Mouse (Mus musculus): Measurements from ENCODE around the gene Pik3ap1.
"Not testable (repeated sequence)": the region's sequence is repeated elsewhere in the genome, so short reads cannot be mapped to it uniquely, and the experiment has no call there.

The Pik3ap1 gene

DNA sequence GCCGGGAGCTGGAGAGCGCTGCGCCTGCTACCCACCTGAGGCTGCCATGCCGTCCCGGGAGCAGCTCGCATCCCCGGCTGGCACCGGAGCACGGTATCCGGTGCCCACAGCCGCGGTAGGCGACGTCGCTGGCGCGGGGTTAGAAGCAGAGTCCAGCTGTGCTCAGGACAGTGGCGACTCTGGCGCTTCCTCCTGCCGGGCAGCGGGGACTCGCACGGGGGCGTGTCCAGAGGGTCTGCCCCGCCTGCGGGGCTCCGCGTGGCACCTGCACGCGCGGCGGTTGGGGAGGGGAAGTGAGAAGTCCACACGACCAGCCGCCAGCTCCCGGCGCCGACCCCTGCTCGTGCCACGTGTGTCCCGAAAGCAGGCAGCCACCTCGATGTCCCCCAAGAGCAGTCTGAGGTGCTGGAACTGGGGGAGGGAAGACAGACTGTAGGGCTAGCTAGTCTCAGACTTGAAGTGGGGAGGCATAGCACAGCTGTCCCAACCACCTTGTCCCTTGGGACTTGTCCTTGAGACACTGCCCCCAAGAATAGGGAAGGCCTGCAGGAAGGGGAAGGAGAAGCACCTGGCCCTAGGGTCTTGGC is at the start of gene Pik3ap1:
TSS of gene Pik3ap1 (minus strand) at position 181 of the 587 bp plus-strand sequence.
- in situ Hi-C loops (cut with MboI; ENCODE audit: unreplicated experiment in 2 of 2): loop anchor here in 1 of 2 experiments (5.0 to 10.0 kb wide), 3 partner anchors 53 to 97 kb away; partner anchors contain the start of gene Lcor

- in situ Hi-C loops (cut with MboI; ENCODE audit: unreplicated experiment in 2 of 2): not testable (repeated sequence)
Observed at GRCm38 (mm10) chr19:41431512-41432164, 46.7 kb upstream of the Pik3ap1 start.

GRCm38 (mm10) chr19:41425927-41426772 is 41.2 kb upstream of the Pik3ap1 start:
- in situ Hi-C loops (cut with MboI; ENCODE audit: unreplicated experiment in 2 of 2): not testable (repeated sequence)

GRCm38 (mm10) chr19:41421264-41421663 is 36.4 kb upstream of the Pik3ap1 start:
- in situ Hi-C loops (cut with MboI; ENCODE audit: unreplicated experiment in 2 of 2): no loop called here

DNA sequence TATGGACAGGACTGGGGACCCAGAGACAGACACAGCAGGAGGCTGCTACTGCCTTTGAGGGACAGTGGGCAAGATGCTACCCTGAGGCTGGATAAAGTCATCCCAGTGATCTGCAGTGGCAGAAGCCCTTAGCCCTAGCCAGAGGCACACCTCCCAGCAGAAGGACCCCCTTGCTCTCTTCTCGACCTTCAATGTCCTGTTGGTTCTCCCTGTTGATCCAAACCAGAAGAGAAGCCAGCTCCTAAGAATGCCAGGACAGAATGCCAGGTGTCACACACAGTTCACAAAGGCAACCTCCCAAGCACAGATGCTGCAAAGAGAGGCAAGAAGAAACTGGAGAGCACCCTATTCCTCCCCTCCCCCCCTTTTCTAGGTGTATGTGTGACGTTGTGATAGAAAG is 33.9 kb upstream of the Pik3ap1 start:
- in situ Hi-C loops (cut with MboI; ENCODE audit: unreplicated experiment in 2 of 2): no loop called here

DNA sequence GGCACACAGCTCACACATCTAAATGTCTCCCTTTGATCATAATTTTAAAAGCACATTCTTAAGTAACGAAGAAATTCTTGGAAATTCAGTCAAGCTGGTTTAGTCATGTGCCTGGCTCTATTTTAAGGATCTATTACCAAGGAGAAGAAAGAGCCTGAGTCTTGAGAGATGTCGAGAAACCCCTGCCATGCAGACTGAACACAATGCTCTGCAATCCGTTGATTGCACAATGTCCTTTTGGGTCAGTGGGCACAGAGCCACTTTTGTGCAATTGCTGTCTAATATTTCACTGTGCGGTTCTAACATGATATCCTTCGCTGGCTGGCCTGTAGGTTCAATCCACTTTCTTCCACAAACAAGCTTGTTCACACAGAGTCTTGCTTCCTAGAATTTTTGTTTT is 33.1 kb upstream of the Pik3ap1 start:
- in situ Hi-C loops (cut with MboI; ENCODE audit: unreplicated experiment in 2 of 2): no loop called here

- in situ Hi-C loops (cut with MboI; ENCODE audit: unreplicated experiment in 2 of 2): no loop called here
Observed at GRCm38 (mm10) chr19:41416201-41416600, 31.3 kb upstream of the Pik3ap1 start.

- in situ Hi-C loops (cut with MboI; ENCODE audit: unreplicated experiment in 2 of 2): no loop called here
Observed at GRCm38 (mm10) chr19:41402603-41403002, 17.7 kb upstream of the Pik3ap1 start.

GRCm38 (mm10) chr19:41390856-41391255 is 6.0 kb upstream of the Pik3ap1 start:
- in situ Hi-C loops (cut with MboI; ENCODE audit: unreplicated experiment in 2 of 2): no loop called here

GRCm38 (mm10) chr19:41389351-41389750 is 4.4 kb upstream of the Pik3ap1 start:
- in situ Hi-C loops (cut with MboI; ENCODE audit: unreplicated experiment in 2 of 2): loop anchor here in 1 of 2 experiments (10.0 kb wide), 1 partner anchor 55 kb away; no protein-coding TSS in a partner anchor

DNA sequence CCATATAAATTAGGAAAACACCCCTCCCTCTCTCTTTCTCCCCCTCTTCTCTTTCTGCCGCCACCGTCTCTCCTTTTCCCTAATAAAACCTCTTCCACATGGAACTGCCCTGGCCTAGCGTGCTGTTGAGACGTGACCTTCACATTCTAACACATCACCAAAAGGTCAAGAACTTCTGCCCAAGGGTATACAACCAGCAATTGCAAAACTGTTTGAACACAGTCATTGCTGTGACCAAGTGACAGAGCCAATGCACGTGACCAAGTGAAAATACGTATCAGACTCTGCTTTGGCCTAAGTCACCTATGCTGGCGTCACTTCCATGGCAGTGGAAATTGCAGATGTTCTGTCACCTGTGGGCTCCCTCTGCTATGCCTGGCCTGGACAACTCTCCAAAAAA is 3.3 kb upstream of the Pik3ap1 start:
- in situ Hi-C loops (cut with MboI; ENCODE audit: unreplicated experiment in 2 of 2): loop anchor here in 1 of 2 experiments (10.0 kb wide), 1 partner anchor 57 kb away; no protein-coding TSS in a partner anchor

- in situ Hi-C loops (cut with MboI; ENCODE audit: unreplicated experiment in 2 of 2): loop anchor here in 1 of 2 experiments (10.0 kb wide), 1 partner anchor 58 kb away; no protein-coding TSS in a partner anchor
Observed at GRCm38 (mm10) chr19:41387262-41387661, 2.4 kb upstream of the Pik3ap1 start.

DNA sequence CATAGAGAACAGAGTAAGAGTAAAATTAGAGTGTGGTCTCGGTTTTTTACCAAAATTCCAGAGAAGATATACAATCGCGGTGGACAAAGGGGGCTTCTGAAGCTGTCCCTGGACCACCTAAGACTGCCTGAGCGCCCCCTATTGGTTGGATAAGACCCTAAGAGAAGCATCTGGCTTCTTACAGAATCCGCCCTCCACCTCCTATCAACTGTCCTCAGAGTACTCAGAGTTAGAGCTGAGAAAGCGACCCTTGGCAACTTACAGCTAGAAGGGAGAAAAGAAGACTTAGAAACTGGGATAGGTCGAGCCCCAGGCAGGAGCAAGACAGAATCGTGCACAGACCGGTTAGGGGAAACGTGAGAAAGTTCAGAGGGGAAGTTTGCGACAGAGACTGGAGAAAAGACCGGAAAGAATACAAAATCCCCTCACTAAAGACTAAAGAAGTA is 473 bp downstream of the Pik3ap1 start:
- in situ Hi-C loops (cut with MboI; ENCODE audit: unreplicated experiment in 2 of 2): loop anchor here in 1 of 2 experiments (5.0 to 10.0 kb wide), 3 partner anchors 52 to 98 kb away; partner anchors contain the start of gene Lcor

DNA sequence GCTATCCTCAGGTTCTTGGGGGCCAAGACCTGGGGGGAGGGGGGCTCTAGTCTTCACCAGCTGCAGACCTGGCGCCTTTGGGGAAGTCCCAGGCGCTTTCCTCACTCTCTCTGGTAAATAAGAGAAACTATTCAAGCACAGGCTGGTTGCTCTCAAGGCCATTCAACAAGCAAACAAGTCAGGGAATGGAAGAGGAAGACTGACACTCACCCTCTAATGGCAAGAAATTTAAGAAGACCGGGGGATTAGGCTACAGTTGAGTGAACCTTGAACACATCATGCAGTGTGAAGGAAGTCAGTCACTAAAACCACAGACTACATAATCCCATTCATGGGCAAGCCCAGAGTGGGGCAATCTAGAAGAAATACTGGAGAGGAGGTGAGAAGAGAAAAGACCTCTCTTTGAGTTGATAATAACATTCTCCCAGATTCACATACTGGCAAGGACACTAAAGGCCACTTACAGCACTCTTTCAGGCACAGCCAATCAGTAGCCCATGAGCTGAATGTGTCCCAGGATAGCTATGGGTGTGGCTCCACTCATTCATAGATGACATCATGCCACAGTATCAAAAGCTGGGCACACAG is 2.4 kb downstream of the Pik3ap1 start:
- in situ Hi-C loops (cut with MboI; ENCODE audit: unreplicated experiment in 2 of 2): loop anchor here in 1 of 2 experiments (5.0 to 10.0 kb wide), 3 partner anchors 50 to 100 kb away; partner anchors contain the start of gene Lcor

DNA sequence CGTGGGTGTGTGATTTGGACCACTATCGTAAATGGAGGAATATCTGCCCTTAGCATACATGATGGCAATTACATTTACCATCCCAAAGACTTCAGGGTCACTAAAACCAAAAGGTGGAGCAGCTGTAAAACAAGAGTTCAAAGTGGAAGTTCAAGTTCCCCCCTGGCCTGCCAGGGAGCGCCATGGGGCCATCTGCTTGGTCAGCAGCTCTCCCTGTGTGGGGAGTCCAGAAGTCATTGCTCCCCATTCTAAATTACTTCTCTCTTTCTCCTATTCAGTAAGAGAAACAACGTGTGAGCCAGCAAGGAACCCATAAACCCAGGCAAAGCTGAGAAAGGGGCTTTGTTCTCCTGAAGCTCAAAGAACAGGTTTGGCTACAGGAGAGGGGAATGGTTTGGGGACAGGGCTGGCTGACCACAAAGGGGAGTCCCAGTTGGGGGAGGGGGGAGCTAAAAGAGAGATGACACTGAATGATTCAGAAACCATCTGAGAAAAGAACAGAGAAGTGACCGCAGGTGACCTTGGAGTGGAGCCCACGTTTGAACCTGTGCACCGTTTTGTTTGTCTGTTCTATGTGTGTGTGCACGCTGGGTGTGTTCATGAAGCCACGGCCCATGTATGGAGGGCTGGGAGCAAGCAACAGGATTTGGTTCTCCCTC is 3.2 kb downstream of the Pik3ap1 start:
- in situ Hi-C loops (cut with MboI; ENCODE audit: unreplicated experiment in 2 of 2): loop anchor here in 1 of 2 experiments (5.0 to 10.0 kb wide), 3 partner anchors 49 to 101 kb away; partner anchors contain the start of gene Lcor

- in situ Hi-C loops (cut with MboI; ENCODE audit: unreplicated experiment in 2 of 2): no loop called here
Observed at GRCm38 (mm10) chr19:41379195-41379594, 5.7 kb downstream of the Pik3ap1 start.

DNA sequence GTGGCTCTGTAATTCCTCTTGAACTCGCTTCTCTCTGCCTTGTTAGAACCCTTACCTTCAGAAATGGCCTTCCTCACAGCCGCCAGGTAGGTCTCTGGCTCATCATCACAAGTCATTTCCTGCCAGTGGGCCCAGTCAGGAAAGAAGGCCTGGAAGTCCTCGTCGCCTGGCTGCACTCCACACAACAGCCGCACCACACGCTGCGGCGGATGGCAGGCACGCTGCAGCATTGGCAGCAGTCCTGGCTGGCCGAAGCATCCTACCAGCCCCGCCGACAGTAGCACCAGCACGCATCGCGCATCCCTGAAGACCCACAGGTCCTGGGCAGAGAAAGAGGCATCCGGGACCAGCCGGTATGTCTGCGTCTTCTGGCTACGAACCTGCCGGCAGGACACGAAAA is 9.1 kb downstream of the Pik3ap1 start:
- in situ Hi-C loops (cut with MboI; ENCODE audit: unreplicated experiment in 2 of 2): no loop called here

- in situ Hi-C loops (cut with MboI; ENCODE audit: unreplicated experiment in 2 of 2): no loop called here
Observed at GRCm38 (mm10) chr19:41375096-41375495, 9.8 kb downstream of the Pik3ap1 start.

DNA sequence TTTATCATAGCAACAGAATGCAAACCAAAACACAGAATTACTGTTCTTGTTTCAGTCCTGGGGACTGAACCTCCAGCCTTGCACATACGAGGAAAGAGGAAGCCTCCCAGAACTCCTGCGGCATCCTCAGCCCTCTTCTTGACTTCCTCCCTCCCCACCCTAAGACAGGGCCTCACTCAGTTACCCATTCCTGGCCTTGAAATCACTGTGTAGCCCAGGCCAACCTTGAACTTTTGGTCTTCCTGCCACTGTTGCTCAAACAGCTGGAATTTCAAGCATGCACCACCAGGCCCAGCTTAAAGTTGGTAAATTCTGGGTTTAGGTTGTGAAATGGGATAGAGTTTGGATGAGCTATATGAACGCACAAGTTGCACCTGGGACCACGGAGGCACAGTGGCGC is 10.2 kb downstream of the Pik3ap1 start:
- in situ Hi-C loops (cut with MboI; ENCODE audit: unreplicated experiment in 2 of 2): loop anchor here in 1 of 2 experiments (5.0 kb wide), 1 partner anchor 42 kb away; no protein-coding TSS in a partner anchor

DNA sequence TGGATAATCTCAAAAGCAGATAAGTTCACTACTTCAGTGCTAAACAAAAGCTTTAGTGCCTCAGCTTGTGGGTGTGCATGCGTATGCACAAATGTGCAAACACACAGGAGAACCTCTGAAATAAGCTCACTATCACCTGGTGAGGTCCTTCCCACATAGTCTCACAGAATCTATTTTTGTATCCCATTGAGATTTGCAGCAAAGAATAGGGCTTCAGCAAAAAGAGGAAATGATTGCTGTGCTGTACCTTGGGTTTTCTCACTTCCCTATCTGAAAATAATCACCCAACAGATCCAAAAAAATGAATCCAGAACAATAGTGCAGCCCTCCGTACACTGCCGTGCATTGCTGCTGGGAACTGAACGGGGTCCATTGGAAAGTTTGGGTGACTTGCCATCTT is 12.6 kb downstream of the Pik3ap1 start:
- in situ Hi-C loops (cut with MboI; ENCODE audit: unreplicated experiment in 2 of 2): loop anchor here in 1 of 2 experiments (5.0 kb wide), 1 partner anchor 40 kb away; no protein-coding TSS in a partner anchor

Measured in v-Abl transformed pro-B cells (cell line).